Mouse (Mus musculus) liver, embryonic 11.5 days (tissue): ENCODE measurements around the gene Rpl13. TPM values are rescaled to one million over a fixed set of nuclear protein-coding genes. Genes with fewer than 3 reads are reported as not detected.

Experiments used
- ATAC-seq: fragments of 200-750 bp; cut with Nextera tagmentation; replicated peaks from 2 replicates; pipeline ENCODE4 v1.8.0; 2017; ENCODE audit warnings: moderate number of reproducible peaks, mild to moderate bottlenecking, moderate TSS enrichment, moderate library complexity; ENCODE audit not compliant: low FRiP score
- DNase-seq: peaks from one replicate; pipeline ENCODE4 v3.0.0-alpha.2; 2017; ENCODE audit warnings: low spot score
- H3K27ac ChIP-seq: fragments of 300-500 bp; sonication (generic); 2 replicates; pipeline ENCODE4 v1.5.1; 2014; ENCODE audit warnings: mild to moderate bottlenecking, low read depth, low read length, control low read depth
- H3K27me3 ChIP-seq: fragments of 300-500 bp; sonication (generic); replicated peaks from 2 replicates; pipeline ENCODE4 v1.6.1; 2014; ENCODE audit warnings: low read length, mixed read lengths; ENCODE audit not compliant: control insufficient read depth, insufficient read depth
- H3K36me3 ChIP-seq: fragments of 300-500 bp; sonication (generic); 2 replicates; pipeline ENCODE4 v1.6.1; 2014; ENCODE audit warnings: mild to moderate bottlenecking, low read length, moderate library complexity, mixed read lengths; ENCODE audit not compliant: control insufficient read depth, insufficient read depth
- H3K4me1 ChIP-seq: fragments of 300-500 bp; sonication (generic); replicated peaks from 2 replicates; pipeline ENCODE4 v1.6.1; 2014; ENCODE audit warnings: low read length, mixed read lengths; ENCODE audit not compliant: control insufficient read depth, insufficient read depth
- H3K4me2 ChIP-seq: fragments of 300-500 bp; sonication (generic); 2 replicates; pipeline ENCODE4 v1.6.1; 2014; ENCODE audit warnings: mild to moderate bottlenecking, control low read depth, moderate library complexity
- H3K4me3 ChIP-seq: fragments of 300-500 bp; sonication (generic); 2 replicates; pipeline ENCODE4 v1.5.1; 2014; ENCODE audit warnings: low read depth, low read length, control low read depth
- H3K9ac ChIP-seq: fragments of 300-500 bp; sonication (generic); 2 replicates; pipeline ENCODE4 v1.6.1; 2014; ENCODE audit warnings: low read depth, low read length, control low read depth
- H3K9me3 ChIP-seq: fragments of 300-500 bp; sonication (generic); 2 replicates; pipeline ENCODE4 v1.6.1; 2016; ENCODE audit warnings: low read length, inconsistent platforms, mixed read lengths; ENCODE audit not compliant: control insufficient read depth
- WGBS: fragments of 180-500 bp; shearing (Covaris S2); extraction: QIAGEN DNeasy Blood & Tissue Kit; methylation state at CpG from one replicate; pipeline ENCODE4 v1.1.7; 2014; 5-methylcytosine and 5-hydroxymethylcytosine counted together
- polyA plus RNA-seq: library from polyadenylated mRNA; unstranded; fragments of >200 nt; fragmentation: Nextera tagmentation; extraction: Ambion mirVana; gene quantifications from 2 replicates; pipeline ENCODE4 v1.2.1, GENCODE M21; 2014

The Rpl13 gene
- polyA plus RNA-seq, 1 experiment from 2014 or later = 2,035 TPM

GRCm38 (mm10) chr8:123134149-123134713, 32.1 kb downstream of the Rpl13 start:
- DNase-seq = no peak
- Histone ChIP-seq H3K4me2 (no peak overlapping the region), H3K36me3 (no peaks in the 10 kb centered on the region), H3K4me1 (0 out of 2 replicates have a peak, but pooled peaks cover 3% of the 10 kb centered on the region), H3K9ac (no peak overlapping the region), H3K27ac (no peak overlapping the region), H3K9me3 (0 out of 2 replicates have a peak, but pooled peaks cover 2% of the 10 kb centered on the region), H3K27me3 (no peaks in the 10 kb centered on the region), H3K4me3 (no peak overlapping the region)
- ATAC-seq = no peak
- WGBS = 83% methylated on average over 11 of the region's 11 CpGs

GRCm38 (mm10) chr8:123135406-123135805, 33.3 kb downstream of the Rpl13 start:
- ATAC-seq (no peak), DNase-seq (no peak)
- H3K4me3 ChIP-seq = no peak overlapping the region
- no peak overlapping the region for H3K9ac ChIP-seq
- H3K36me3 ChIP-seq = no peaks in the 10 kb centered on the region
- H3K4me2 ChIP-seq = no peak overlapping the region
- 0 out of 2 replicates have a peak, but pooled peaks cover 3% of the 10 kb centered on the region for H3K4me1 ChIP-seq
- H3K27ac ChIP-seq = no peak overlapping the region
- no peaks in the 10 kb centered on the region for H3K27me3 ChIP-seq
- 43% methylated on average over 7 of the region's 7 CpGs for WGBS
- H3K9me3 ChIP-seq = 0 out of 2 replicates have a peak, but pooled peaks cover 2% of the 10 kb centered on the region

- Histone ChIP-seq H3K27ac (no peak overlapping the region), H3K27me3 (no peaks in the 10 kb centered on the region), H3K36me3 (no peaks in the 10 kb centered on the region), H3K4me2 (no peak overlapping the region), H3K9me3 (0 out of 2 replicates have a peak, but pooled peaks cover 2% of the 10 kb centered on the region), H3K9ac (no peak overlapping the region), H3K4me1 (0 out of 2 replicates have a peak, but pooled peaks cover 3% of the 10 kb centered on the region), H3K4me3 (no peak overlapping the region)
- ATAC-seq = no peak
- no peak for DNase-seq
- WGBS = 55% methylated on average over 9 of the region's 9 CpGs
These were observed 33.7 kb downstream of the Rpl13 start for GRCm38 (mm10) chr8:123135806-123136205.

- Histone ChIP-seq H3K4me1 (0 out of 2 replicates have a peak, but pooled peaks cover 3% of the 10 kb centered on the region), H3K4me2 (no peak overlapping the region), H3K27ac (no peak overlapping the region), H3K9me3 (0 out of 2 replicates have a peak, but pooled peaks cover 2% of the 10 kb centered on the region), H3K9ac (no peak overlapping the region), H3K27me3 (no peaks in the 10 kb centered on the region), H3K36me3 (no peaks in the 10 kb centered on the region), H3K4me3 (no peak overlapping the region)
- WGBS = 83% methylated on average over 9 of the region's 9 CpGs
- no peak for DNase-seq
- no peak for ATAC-seq
These were observed 34.1 kb downstream of the Rpl13 start for GRCm38 (mm10) chr8:123136287-123136686.

GRCm38 (mm10) chr8:123137645-123138077, 35.5 kb downstream of the Rpl13 start:
- no peak overlapping the region for H3K9ac ChIP-seq
- H3K4me2 ChIP-seq = no peak overlapping the region

GRCm38 (mm10) chr8:123138741-123139140, 36.6 kb downstream of the Rpl13 start:
- Histone ChIP-seq H3K4me3 (no peak overlapping the region), H3K27me3 (no peaks in the 10 kb centered on the region), H3K4me2 (no peak overlapping the region), H3K27ac (no peak overlapping the region), H3K9me3 (no peaks in the 10 kb centered on the region), H3K36me3 (no peaks in the 10 kb centered on the region), H3K4me1 (0 out of 2 replicates have a peak, but pooled peaks cover 3% of the 10 kb centered on the region), H3K9ac (no peak overlapping the region)
- ATAC-seq (no peak), DNase-seq (no peak)
- WGBS = 51% methylated on average over 4 of the region's 4 CpGs

More at GRCm38 (mm10) chr8:123137645-123138077, 35.5 kb downstream of the Rpl13 start:
- Histone ChIP-seq H3K36me3 (no peaks in the 10 kb centered on the region), H3K27me3 (no peaks in the 10 kb centered on the region), H3K4me3 (no peak overlapping the region), H3K4me1 (0 out of 2 replicates have a peak, but pooled peaks cover 3% of the 10 kb centered on the region), H3K27ac (no peak overlapping the region; the same call in 1 of the 2 replicates), H3K9me3 (0 out of 2 replicates have a peak, but pooled peaks cover 2% of the 10 kb centered on the region)
- no peak for DNase-seq
- ATAC-seq = no peak
- whole genome bisulfite sequencing = 29% methylated on average over 2 of the region's 2 CpGs

GRCm38 (mm10) chr8:123141741-123142462, 39.8 kb downstream of the Rpl13 start:
- no peak overlapping the region for H3K4me3 ChIP-seq

GRCm38 (mm10) chr8:123145279-123145678, 43.1 kb downstream of the Rpl13 start:
- no peak overlapping the region for H3K4me2 ChIP-seq
- no peaks in the 10 kb centered on the region for H3K9me3 ChIP-seq
- ATAC-seq = no peak
- no peaks in the 10 kb centered on the region for H3K4me1 ChIP-seq
- WGBS = 45% methylated on average over 6 of the region's 6 CpGs
- no peak for DNase-seq
- H3K27ac ChIP-seq = no peak overlapping the region
- no peak overlapping the region for H3K4me3 ChIP-seq
- H3K27me3 ChIP-seq = no peaks in the 10 kb centered on the region
- H3K9ac ChIP-seq = no peak overlapping the region
- no peaks in the 10 kb centered on the region for H3K36me3 ChIP-seq

More at GRCm38 (mm10) chr8:123141741-123142462, 39.8 kb downstream of the Rpl13 start:
- ATAC-seq = no peak
- no peak for DNase-seq
- no peak overlapping the region for H3K9ac ChIP-seq
- H3K4me1 ChIP-seq = 0 out of 2 replicates have a peak, but pooled peaks cover 3% of the 10 kb centered on the region
- H3K27ac ChIP-seq = no peak overlapping the region
- 84% methylated on average over 14 of the region's 14 CpGs for WGBS
- no peaks in the 10 kb centered on the region for H3K36me3 ChIP-seq
- no peaks in the 10 kb centered on the region for H3K27me3 ChIP-seq
- H3K9me3 ChIP-seq = no peaks in the 10 kb centered on the region
- no peak overlapping the region for H3K4me2 ChIP-seq
